Mouse (Mus musculus): ENCODE data around the gene Cyfip1. TPM values are rescaled to one million over a fixed set of nuclear protein-coding genes. Genes with fewer than 3 reads are reported as not detected.

The Cyfip1 gene
- total RNA-seq, 2 experiments from 2014 or later, result 67.1 to 71.5 TPM

- DNase-seq (ENCODE audit: low spot score in 2 of 2), result no peak
These were observed 93.5 kb downstream of the Cyfip1 start for GRCm38 (mm10) chr7:55935025-55935424.

- DNase-seq (ENCODE audit: low spot score in 2 of 2), result no peak
These were observed 96.8 kb downstream of the Cyfip1 start for GRCm38 (mm10) chr7:55938341-55938740.

GRCm38 (mm10) chr7:55956054-55956453, 114.5 kb downstream of the Cyfip1 start:
- no peak for DNase-seq (ENCODE audit: low spot score in 2 of 2)

- no peak for DNase-seq (ENCODE audit: low spot score in 2 of 2)
These were observed 115.6 kb downstream of the Cyfip1 start for GRCm38 (mm10) chr7:55957178-55957577.

GRCm38 (mm10) chr7:55957916-55958315, 116.4 kb downstream of the Cyfip1 start:
- no peak for DNase-seq (ENCODE audit: low spot score in 2 of 2)

GRCm38 (mm10) chr7:55959801-55960200, 118.3 kb downstream of the Cyfip1 start:
- no peak for DNase-seq (ENCODE audit: low spot score in 2 of 2)

- no peak for DNase-seq (ENCODE audit: low spot score in 2 of 2)
These were observed 119.0 kb downstream of the Cyfip1 start for GRCm38 (mm10) chr7:55960506-55960905.

GRCm38 (mm10) chr7:55962004-55962908, 120.7 kb downstream of the Cyfip1 start, which contains the start of gene Nipa2:
TSS of gene Nipa2 (minus strand) at chr7:55962476.
- DNase-seq (ENCODE audit: low spot score in 2 of 2), result peak; percentile 96

- no peak for DNase-seq (ENCODE audit: low spot score in 2 of 2)
These were observed 125.4 kb downstream of the Cyfip1 start for GRCm38 (mm10) chr7:55966866-55967460.

GRCm38 (mm10) chr7:55968258-55968901, 126.8 kb downstream of the Cyfip1 start:
- peak; percentile 36 to 55 for DNase-seq (ENCODE audit: low spot score in 2 of 2)

GRCm38 (mm10) chr7:55969415-55969814, 127.9 kb downstream of the Cyfip1 start:
- DNase-seq (ENCODE audit: low spot score in 2 of 2), result no peak

GRCm38 (mm10) chr7:55974429-55974828, 132.9 kb downstream of the Cyfip1 start:
- no peak for DNase-seq (ENCODE audit: low spot score in 2 of 2)

- DNase-seq (ENCODE audit: low spot score in 2 of 2), result no peak
These were observed 140.0 kb downstream of the Cyfip1 start for GRCm38 (mm10) chr7:55981511-55981910.

Other genes with a start within 250 kb of the Cyfip1 start
- gene Siglech, start 73.6 kb upstream of the Cyfip1 start, total RNA-seq (2021), result 10 to 100 TPM in 1 of 2 experiments, 1 to 10 TPM in 1; 9.3 to 11.6 TPM
- gene Tubgcp5, start 47.6 kb upstream of the Cyfip1 start, total RNA-seq (2021), result 10 to 100 TPM; 32.1 to 37.9 TPM
- gene Nipa2, start 120.7 kb downstream of the Cyfip1 start, total RNA-seq (2021), result 10 to 100 TPM; 46.9 to 54.7 TPM
- gene Nipa1, start 178.2 kb downstream of the Cyfip1 start, total RNA-seq (2021), result 10 to 100 TPM; 61.8 to 64.3 TPM
- 100 to 1,000 TPM; 128 to 129 TPM for gene Herc2, start 208.5 kb downstream of the Cyfip1 start, total RNA-seq (2021)